Mouse (Mus musculus) mouse embryonic stem cell (cell line): Measurements from ENCODE around the gene Ndufa7.

ENCODE experiments used
- in situ Hi-C, 2 experiments: fragments of 300-500 bp; cut with MboI; formaldehyde crosslinking; loops; 1 replicate in 1 of 2; 3 replicates in 1 of 2; pipeline ENCODE4 v1.14.3; 2019 to 2020; ENCODE audit warnings: low sequenced_read_pairs in 2 of 2, low pct_unique_long_range_greater_than_20kb in 1 of 2, mixed read lengths in 1 of 2; ENCODE audit not compliant: unreplicated experiment in 1 of 2

The Ndufa7 gene

DNA sequence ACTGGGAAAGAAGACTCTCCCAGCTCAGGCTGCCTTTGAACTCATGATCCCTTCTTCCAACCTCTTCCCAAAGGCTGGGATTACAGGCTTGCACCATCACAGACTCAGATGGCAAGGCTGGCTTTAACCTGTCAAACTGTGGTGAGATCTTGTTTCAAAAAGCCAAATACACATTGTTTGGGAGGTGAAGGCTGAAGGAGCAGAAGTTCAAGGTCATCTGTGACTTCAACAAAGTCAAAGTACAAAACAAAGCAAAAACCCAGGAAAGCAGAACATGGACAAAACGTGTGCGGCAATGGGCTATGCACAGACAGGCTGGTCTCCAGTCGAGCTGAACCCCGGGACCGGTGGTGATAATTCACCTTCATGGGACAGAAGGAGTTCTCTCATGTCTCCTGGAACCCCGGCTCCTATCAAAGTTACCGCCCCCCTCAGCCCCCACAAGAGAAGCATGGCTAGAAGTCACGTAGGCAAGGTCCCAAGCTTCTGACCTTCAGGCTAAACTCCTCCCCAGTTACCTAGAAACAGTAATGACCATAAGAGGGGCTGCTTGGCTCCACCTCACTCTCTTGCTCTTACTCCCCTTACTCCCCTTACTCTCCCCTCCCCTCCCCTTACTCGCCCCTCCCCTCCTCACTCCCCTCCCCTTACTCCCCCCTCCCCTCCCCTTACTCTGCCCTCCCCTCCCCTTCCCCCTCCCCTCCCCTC lies 17.0 kb upstream of the Ndufa7 start:
- in situ Hi-C loops: loop anchor here in 1 of 2 experiments (10.0 to 25.0 kb wide), 2 partner anchors 213 to 920 kb away; partner anchors contain the start of gene Zfp870

DNA sequence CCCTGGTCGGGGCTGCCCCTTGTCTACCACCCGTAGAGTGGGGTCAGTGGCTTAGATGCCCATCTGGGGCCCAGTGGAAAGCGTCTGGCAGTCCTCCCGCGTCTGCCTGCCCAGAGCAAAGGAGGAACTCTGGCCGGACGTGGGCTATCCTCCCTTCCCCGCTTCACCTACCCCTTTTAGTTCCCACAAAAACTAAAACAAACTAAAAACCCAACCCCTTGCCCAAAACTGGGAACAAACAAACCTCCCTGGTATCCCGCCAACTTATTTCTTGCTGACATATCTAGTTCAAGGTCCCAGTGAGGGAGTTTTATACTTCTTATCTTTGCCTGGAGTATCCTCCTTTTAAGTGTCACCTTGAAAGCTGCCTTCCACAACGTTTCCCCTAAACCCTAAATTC lies 16.2 kb upstream of the Ndufa7 start:
- in situ Hi-C loops: loop anchor here in 1 of 2 experiments (10.0 to 25.0 kb wide), 2 partner anchors 213 to 921 kb away; partner anchors contain the start of gene Zfp870

DNA sequence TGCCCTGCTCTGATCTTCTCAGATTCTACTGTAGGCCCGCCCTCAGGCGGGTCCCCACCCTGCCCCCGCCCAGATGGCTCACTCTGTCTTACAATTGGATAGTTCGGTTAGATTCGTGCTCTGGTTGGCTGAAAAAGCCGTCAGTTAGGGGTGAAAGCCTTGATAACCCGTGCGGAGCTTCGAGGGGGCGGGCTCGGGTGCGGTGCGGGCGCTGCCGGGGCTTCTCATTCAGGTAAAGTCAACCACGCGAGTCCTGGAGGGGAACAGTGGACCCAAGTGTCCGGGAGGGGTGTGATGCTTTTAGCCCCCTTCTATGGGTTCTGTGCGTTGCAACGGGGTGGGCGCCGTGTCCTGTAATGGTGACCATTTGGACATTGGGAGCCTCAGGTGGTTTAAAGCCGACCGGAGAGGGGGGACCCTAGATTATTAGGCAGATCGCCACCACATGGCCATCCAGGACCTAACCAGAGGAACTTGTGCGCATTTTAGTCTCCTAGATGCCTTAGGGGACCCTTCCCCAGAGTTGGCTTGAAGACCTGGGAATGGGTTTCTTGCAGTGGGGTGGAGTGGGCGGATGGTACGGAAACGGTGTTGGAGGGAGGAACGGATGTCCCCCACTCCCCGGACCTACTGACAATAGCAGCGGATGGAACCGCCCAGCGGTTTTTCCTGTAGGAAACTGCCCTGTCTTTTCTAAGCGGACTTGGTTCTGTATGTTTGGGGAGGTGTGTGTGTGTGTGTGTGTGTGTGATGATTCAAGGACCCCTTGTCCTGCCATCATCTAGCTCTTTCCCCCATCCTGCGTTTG lies 13.8 kb upstream of the Ndufa7 start, which contains the start of gene Kank3:
Kank3 (plus strand) TSS at position 186 of the 808 bp plus-strand sequence.
- in situ Hi-C loops: loop anchor here in 1 of 2 experiments (25.0 kb wide), 1 partner anchor 923 kb away; the partner anchor contains the start of gene Zfp870

DNA sequence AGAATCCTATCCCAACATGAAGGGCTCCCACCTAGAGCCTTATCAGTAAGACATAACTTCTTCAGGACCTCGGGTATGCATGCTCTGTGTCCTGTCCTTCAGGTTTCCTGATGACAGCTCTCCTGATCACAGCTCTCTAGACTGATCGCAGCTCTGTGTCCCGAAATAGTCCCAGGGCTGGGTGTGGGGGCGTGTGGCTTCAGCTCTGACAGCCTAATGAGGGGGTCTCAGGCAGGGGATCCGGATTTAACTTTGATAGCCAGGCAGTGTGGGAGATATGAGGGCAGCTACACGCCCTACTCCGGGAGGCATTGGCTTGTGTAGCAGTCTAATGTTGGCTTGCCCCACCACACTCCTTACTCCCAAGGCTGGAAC lies 13.2 kb upstream of the Ndufa7 start:
- in situ Hi-C loops: loop anchor here in 1 of 2 experiments (25.0 kb wide), 1 partner anchor 924 kb away; the partner anchor contains the start of gene Zfp870

DNA sequence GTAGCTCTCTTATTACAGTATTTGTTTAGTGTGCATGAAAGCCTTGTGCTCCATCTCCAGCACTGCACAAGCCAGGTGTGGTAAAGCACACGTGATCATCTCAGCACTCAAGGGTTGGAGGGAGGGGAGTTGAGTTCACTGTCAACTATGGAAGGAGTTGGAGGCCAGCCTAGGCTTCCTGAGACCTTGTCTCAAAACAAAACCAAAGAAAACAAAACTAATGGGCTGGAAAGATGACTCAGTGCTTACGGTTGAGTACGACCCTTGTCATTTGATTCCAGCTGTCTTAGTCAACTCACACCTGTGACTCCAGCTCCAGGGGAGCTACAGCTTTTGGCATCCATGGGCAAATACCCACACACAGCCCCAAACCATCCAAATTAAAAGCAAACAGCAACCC lies 11.9 kb upstream of the Ndufa7 start:
- in situ Hi-C loops: loop anchor here in 1 of 2 experiments (25.0 kb wide), 1 partner anchor 925 kb away; the partner anchor contains the start of gene Zfp870

DNA sequence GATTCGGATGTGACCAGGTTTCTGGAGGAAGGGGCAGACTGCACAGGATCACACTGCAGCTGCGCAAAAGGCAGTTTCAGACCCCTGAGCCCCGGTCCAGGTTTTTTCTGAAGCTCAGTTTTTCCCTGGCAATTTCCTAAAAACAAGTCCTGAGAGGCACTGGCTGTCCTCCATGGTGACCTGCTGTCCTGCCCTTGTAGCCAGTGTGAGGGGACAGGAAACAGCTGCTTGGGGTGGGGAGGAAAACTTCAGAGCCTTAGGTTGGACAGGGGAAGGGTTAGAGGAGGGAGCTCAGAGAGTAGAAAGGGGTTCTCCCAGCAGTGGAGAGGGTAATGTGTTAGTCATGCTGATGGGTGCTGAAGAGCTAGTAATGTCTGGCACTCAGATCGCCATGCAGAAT lies 11.4 kb upstream of the Ndufa7 start:
- in situ Hi-C loops: loop anchor here in 1 of 2 experiments (25.0 kb wide), 1 partner anchor 926 kb away; the partner anchor contains the start of gene Zfp870

DNA sequence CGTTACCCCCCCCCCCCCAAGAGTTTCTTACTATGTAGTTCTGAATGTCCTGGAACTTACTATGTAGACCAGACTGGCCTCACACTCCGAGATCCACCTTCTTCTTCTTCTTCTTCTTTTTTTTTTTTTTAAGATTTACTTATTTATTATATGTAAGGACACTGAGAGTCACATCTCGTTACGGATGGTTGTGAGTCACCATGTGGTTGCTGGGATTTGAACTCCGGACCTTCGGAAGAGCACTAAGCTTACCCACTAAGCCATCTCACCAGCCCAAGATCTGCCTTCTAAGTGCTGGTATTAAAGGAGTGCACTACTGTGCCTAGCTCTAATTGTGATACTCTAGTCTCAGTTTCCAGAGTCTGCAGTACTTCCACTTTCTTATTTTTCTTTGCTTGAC lies 9.0 kb upstream of the Ndufa7 start:
- in situ Hi-C loops: loop anchor here in 1 of 2 experiments (25.0 kb wide), 1 partner anchor 928 kb away; the partner anchor contains the start of gene Zfp870

DNA sequence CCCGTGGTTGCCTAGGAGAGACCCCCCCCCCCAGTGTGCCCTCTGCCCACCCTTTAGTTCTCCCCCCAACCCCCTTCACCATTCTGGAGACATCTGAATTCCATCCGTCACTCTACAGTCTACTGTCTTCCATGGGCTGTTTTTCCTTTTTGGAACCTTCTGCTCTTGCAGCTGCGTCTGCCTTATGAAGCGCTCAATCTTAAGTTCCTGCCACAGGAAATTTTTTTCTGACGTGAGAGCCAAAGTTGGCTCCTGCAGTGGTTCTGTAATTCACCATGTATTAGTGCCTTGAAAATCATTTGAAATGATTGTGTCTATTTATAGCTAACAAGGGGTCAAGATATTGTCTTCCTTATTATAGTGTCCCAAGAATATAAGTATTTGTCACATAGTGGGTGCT lies 7.8 kb upstream of the Ndufa7 start:
- in situ Hi-C loops: loop anchor here in 1 of 2 experiments (25.0 kb wide), 1 partner anchor 929 kb away; the partner anchor contains the start of gene Zfp870

DNA sequence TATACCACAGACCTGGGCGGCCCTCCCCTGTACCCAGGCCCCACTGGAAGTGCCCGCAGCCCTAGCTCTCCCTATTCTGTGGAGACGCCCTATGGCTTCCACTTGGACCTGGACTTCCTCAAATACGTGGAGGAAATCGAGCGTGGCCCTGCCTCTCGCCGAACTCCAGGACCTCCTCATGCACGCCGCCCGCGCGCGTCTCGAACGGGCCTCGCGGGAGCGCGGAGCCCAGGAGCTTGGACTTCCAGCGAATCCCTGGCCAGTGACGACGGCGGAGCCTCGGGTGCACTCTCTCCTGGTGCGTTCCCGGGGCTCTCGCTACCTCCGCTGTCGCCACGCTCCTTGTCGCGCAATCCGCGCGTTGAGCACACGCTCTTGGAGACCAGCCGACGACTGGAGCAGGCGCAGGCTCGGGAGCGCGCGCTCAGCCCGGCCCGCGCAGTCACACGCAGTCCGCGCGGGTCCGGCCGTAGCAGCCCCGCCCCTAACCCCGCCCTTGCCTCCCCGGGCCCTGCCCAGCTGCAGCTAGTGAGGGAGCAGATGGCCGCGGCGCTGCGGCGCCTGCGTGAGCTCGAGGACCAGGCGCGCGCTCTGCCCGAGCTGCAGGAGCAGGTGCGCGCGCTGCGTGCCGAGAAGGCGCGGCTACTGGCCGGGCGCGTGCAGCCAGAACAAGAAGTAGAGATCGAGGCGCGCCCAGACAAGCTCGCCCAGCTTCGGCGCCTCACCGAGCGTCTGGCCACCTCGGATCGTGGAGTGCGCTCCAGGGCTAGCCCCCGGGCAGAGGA lies 7.0 kb upstream of the Ndufa7 start:
- in situ Hi-C loops: loop anchor here in 1 of 2 experiments (25.0 kb wide), 1 partner anchor 930 kb away; the partner anchor contains the start of gene Zfp870

DNA sequence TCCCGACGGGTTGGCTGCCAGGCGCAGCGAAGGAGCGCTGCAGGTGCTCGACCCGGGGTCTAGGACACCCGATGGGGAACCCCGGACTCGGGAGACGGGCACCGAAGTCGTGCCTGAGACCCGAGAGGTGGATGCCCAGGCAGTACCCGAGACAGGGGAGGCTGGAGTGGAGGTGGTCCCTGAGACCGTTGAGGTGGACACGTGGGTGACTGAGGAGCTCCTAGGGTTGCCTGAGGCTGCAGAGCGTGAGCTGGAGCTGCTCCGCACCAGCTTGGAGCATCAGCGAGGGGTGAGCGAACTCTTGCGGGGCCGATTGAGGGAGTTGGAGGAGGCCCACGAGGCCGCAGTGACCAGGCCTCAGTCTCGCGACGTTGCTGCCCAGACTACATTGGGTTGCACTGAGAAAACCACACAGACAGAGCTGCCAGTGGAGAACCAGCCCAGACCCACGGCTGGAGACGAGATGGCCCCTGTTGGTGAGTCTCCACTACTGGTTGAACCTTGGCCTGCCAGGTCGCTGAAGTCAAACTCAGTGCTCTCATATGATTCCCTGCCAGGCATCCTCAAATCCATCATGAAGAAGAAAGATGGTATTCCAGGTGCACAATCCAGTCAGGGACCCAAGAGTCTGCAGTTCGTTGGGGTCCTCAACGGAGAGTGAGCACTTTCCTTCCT lies 6.3 kb upstream of the Ndufa7 start:
- in situ Hi-C loops: loop anchor here in 1 of 2 experiments (25.0 kb wide), 1 partner anchor 931 kb away; the partner anchor contains the start of gene Zfp870

DNA sequence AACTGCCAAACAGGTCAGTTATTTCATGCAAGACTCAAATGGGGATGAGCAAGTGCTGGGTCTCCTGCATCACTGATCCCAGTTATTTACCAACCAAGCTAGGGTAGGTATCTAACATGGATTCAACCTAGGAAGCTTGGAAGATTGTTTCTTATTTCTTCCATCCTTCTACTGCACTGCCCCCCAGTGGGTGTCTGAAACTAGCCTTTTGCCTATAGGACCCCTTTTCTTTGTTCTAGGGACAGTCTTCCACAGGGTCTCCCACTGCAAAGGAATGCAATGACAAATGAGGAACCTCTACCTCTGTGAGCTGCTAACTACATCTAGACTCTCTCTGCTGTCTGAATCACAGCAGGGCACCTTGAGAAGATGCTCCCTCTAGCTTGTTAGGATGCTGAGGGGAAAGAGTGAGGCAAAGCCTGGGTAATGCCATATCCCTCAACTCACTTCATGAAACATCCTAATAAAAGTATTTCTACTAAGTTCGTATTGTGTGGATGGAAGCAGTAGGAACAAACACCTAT lies 1.9 kb upstream of the Ndufa7 start:
- in situ Hi-C loops: loop anchor here in 1 of 2 experiments (25.0 kb wide), 1 partner anchor 935 kb away; the partner anchor contains the start of gene Zfp870

DNA sequence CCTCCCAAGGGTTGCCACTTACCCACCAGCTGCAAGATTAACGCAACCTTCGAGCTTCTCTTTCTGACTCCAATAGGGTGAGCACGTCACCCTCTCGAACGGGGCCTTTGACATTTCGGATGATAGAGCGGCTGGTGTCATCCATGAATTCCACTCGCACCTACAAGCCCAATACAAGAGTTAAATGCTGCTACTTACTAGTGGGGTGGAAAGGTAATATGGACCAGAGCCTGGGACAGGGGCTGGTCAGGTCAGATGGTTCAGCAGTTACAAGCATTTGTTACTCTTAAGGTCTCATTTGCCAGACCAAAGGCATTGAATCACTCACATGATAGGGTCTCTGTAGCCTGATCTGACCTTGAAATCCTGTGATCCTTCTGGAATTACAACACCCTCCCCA lies 1.2 kb upstream of the Ndufa7 start:
- in situ Hi-C loops: loop anchor here in 1 of 2 experiments (25.0 kb wide), 1 partner anchor 936 kb away; the partner anchor contains the start of gene Zfp870

DNA sequence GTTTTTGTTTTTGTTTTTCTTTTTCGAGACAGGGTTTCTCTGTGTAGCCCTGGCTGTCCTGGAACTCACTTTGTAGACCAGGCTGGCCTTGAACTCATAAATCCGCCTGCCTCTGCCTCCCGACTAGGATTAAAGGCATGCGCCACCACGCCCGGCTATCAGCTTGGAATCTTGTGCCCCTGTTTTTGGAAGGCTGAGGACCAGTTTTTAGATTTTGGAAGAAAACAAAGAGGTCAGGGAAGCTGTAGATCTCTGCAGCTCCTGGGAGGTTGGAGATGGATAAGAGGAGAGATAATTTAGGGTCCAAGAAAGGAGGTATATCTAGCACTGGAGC lies 592 bp downstream of the Ndufa7 start:
- in situ Hi-C loops: loop anchor here in 1 of 2 experiments (25.0 kb wide), 1 partner anchor 938 kb away; the partner anchor contains the start of gene Zfp870

DNA sequence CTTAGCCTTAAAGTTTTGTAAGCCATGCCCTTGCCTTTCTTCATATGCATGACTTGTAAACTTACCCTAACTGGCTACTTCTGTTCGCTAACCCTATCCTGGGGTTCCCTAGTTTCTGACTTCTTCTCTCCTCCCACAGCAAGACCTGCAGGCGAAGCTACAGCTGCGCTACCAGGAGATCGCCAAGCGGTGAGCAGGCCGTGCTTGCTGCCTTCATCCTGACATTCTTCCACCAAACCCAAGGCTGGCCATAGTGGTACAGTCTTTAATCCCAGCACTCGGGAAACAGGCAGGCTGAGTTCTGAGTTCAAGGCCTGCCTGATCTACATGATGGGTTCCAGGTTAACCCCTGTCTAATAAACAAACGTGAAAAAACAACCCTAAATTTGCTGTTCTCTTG lies 1.1 kb downstream of the Ndufa7 start:
- in situ Hi-C loops: no loop called here

DNA sequence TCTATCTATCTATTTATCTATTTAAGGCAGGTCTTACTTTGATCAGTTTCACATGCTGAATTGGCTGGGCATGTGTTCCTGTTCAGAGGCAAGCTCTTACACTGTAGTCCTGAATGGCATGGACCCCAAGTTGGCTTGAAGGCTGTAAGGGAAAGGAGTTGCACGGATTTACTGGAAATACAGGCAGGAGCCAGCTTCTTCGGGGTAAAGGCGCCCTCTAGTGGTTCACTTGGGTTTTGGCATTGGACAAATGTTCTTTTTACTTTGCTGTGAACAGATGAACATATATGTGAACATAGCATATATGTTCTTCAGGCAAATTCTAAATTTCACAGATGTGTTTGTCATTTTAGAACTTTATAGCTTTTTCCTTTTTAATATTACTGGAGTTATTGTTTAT lies 2.5 kb downstream of the Ndufa7 start:
- in situ Hi-C loops: no loop called here

DNA sequence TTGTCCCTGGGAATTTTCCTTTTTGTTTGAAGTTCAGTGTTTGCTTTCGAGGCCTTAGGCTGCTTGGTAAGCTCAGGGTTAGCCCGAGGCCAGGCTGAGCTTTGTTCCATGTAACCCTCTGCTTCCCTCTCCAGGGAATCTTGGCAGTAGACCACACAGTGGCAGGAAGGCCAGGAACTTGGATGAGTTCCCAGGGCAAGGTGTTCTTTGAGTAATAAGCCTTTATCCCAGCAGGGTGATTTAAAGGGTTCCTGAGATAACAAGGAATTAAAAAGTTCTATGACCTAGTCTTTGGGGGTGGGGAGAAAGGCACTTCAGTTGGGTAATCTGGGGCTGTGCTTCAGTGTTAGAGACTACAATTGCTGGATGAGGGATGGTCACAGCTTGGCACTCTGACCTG lies 4.5 kb downstream of the Ndufa7 start:
- in situ Hi-C loops: no loop called here

DNA sequence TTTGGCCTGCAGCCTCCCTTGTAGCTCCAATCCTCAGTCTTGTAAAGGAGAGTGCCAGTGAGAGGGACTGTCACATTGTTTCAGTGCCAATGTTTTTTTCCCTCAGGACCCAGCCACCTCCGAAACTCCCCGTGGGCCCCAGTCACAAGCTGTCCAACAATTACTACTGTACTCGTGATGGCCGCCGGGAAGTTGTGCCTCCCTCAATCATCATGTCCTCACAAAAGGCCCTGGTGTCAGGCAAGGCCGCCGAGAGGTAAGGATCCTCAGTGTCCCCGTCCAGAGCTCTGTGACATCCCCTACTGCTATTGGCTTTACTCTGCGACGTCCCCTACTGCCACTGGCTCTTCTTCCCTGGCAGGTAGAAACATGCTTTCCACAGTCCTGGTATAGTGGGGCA lies 5.2 kb downstream of the Ndufa7 start:
- in situ Hi-C loops: no loop called here
